ENCODE assay signal across 14 mouse cellular contexts in genomic region chr10:76416811-76417210, GRCm38 (mm10). TPM values are rescaled to one million over a fixed set of nuclear protein-coding genes. Genes with fewer than 3 reads are reported as not detected.
A peak's percentile ranks its signal among the peaks of the same experiment; 100 is the strongest.
DNase-seq lines count a peak whose midpoint lies in the region; ATAC-seq lines count a peak whose summit lies in the region.
"Had no signal": no experiment of that assay in that cellular context is flagged by ENCODE, and none has a peak within 500 bp of the region (broad histone marks: within the 10 kb centered on the region; RNA-seq: fewer than 3 reads in every experiment).

No protein-coding gene starts in this region.

- no peaks in the 10 kb centered on the region for H3K9me3 ChIP-seq in forebrain, embryonic 12.5 days
- H3K9me3 ChIP-seq: embryonic facial prominence, embryonic 12.5 days; hindbrain, embryonic 12.5 days; lung, embryonic 15.5 days had no signal

- H3K27me3 ChIP-seq in forebrain, embryonic 12.5 days = no peaks in the 10 kb centered on the region
- H3K27me3 ChIP-seq: embryonic facial prominence, embryonic 12.5 days; hindbrain, embryonic 12.5 days; lung, embryonic 15.5 days had no signal

- no peak overlapping the region for H3K27ac ChIP-seq in forebrain, embryonic 12.5 days
- H3K27ac ChIP-seq: embryonic facial prominence, embryonic 12.5 days; hindbrain, embryonic 12.5 days; lung, embryonic 15.5 days had no signal

- DNase-seq in layer of hippocampus, adult 9-11 months = peak; percentile 48
- DNase-seq in layer of hippocampus, postnatal 14 days (ENCODE audit: low spot score in 2 of 2) = no peak
- DNase-seq in heart, adult 18-20 months = peak; percentile 71 to 85
- peak; percentile 40 to 61 for DNase-seq in kidney, postnatal 25 days
- no peak for DNase-seq in Muller cell, postnatal 12 days (ENCODE audit: inconsistent ontology term)
- DNase-seq: adrenal gland, postnatal 14 days had no signal

- H3K4me2 ChIP-seq in forebrain, embryonic 12.5 days = no peak overlapping the region
- H3K4me2 ChIP-seq: embryonic facial prominence, embryonic 12.5 days; hindbrain, embryonic 12.5 days; lung, embryonic 15.5 days had no signal

- no peak for ATAC-seq in forebrain, embryonic 12.5 days (ENCODE audit: low FRiP score)
- no peak for ATAC-seq in monocyte, adult 5-6 weeks (replicated peaks; ENCODE audit: insufficient number of reproducible peaks, low FRiP score, low TSS enrichment, poor library complexity, severe bottlenecking)
- ATAC-seq in erythroid progenitor cell, adult 5-6 weeks (replicated peaks; ENCODE audit: low FRiP score, poor library complexity, severe bottlenecking) = no peak

- no peaks in the 10 kb centered on the region for H3K4me1 ChIP-seq in forebrain, embryonic 12.5 days
- H3K4me1 ChIP-seq: embryonic facial prominence, embryonic 12.5 days; hindbrain, embryonic 12.5 days; lung, embryonic 15.5 days had no signal

- H3K4me3 ChIP-seq in forebrain, embryonic 12.5 days (replicated peaks) = no peak overlapping the region
- H3K4me3 ChIP-seq: embryonic facial prominence, embryonic 12.5 days; hindbrain, embryonic 12.5 days; lung, embryonic 15.5 days had no signal

- peaks cover 93% of the 10 kb centered on the region for H3K36me3 ChIP-seq in forebrain, embryonic 12.5 days (replicated peaks)

- WGBS in forebrain, embryonic 12.5 days = 92% methylated on average over 12 of the region's 12 CpGs

- no peak overlapping the region for H3K9ac ChIP-seq in forebrain, embryonic 12.5 days
- H3K9ac ChIP-seq: embryonic facial prominence, embryonic 12.5 days; hindbrain, embryonic 12.5 days; lung, embryonic 15.5 days had no signal

RNA-seq across cellular contexts. Expression of gene AC141477.1, which starts 23.4 kb away (rescaled TPM):
- not detected for total RNA-seq in layer of hippocampus, postnatal 14 days (2021)
- total RNA-seq in heart, adult 18-20 months (2021) = not detected
- 2.2 and 2.5 TPM in 2 replicates for polyA plus RNA-seq in forebrain, embryonic 12.5 days (2016; fragmentation: Nextera tagmentation; extraction: Ambion mirVana)
- 23.2 to 90.2 TPM (median 54.9 TPM) in 3 replicates for total RNA-seq in monocyte, adult 5-6 weeks (2017)
- not detected in 2 replicates for total RNA-seq in erythroid progenitor cell, adult 5-6 weeks (2015; ENCODE audit: low replicate concordance)
- total RNA-seq in erythroid progenitor cell, adult 5-6 weeks (2017; ENCODE audit: low replicate concordance) = 11.7 TPM in 1 of 2 replicates, not detected in the other
- total RNA-seq: adrenal gland, postnatal 14 days; layer of hippocampus, postnatal 25 days had no signal
- polyA plus RNA-seq: embryonic facial prominence, embryonic 12.5 days; hindbrain, embryonic 12.5 days; lung, embryonic 15.5 days; stomach, embryonic 16.5 days had no signal

RNA-seq across cellular contexts. Expression of gene Pcnt, which starts 25.8 kb away (rescaled TPM):
- total RNA-seq in layer of hippocampus, postnatal 14 days (2021) = 10 to 100 TPM; 14.6 to 18.6 TPM
- total RNA-seq in heart, adult 18-20 months (2021) = 10 to 100 TPM; 37.5 to 55.8 TPM
- polyA plus RNA-seq in forebrain, embryonic 12.5 days (2016; fragmentation: Nextera tagmentation; extraction: Ambion mirVana) = 20.7 and 21.2 TPM in 2 replicates
- total RNA-seq in monocyte, adult 5-6 weeks (2017) = 36.3 to 48.3 TPM (median 40.0 TPM) in 3 replicates
- 61.6 and 82.9 TPM in 2 replicates for total RNA-seq in erythroid progenitor cell, adult 5-6 weeks (2015; ENCODE audit: low replicate concordance)
- total RNA-seq in erythroid progenitor cell, adult 5-6 weeks (2017; ENCODE audit: low replicate concordance) = 99.8 and 127 TPM in 2 replicates

RNA-seq across cellular contexts. Expression of gene 2610028H24Rik, which starts 32.1 kb away (rescaled TPM):
- total RNA-seq in layer of hippocampus, postnatal 14 days (2021) = not detected
- under 1 TPM in 1 of 2 experiments, not detected in 1; 0.62 TPM for total RNA-seq in heart, adult 18-20 months (2021)
- polyA plus RNA-seq in forebrain, embryonic 12.5 days (2016; fragmentation: Nextera tagmentation; extraction: Ambion mirVana) = not detected in 2 replicates
- not detected in 3 replicates for total RNA-seq in monocyte, adult 5-6 weeks (2017)
- total RNA-seq in erythroid progenitor cell, adult 5-6 weeks (2015; ENCODE audit: low replicate concordance) = not detected in 2 replicates
- not detected in 2 replicates for total RNA-seq in erythroid progenitor cell, adult 5-6 weeks (2017; ENCODE audit: low replicate concordance)
- total RNA-seq: adrenal gland, postnatal 14 days; layer of hippocampus, postnatal 25 days had no signal
- polyA plus RNA-seq: embryonic facial prominence, embryonic 12.5 days; hindbrain, embryonic 12.5 days had no signal

RNA-seq across cellular contexts. Expression of gene Mcm3ap, which starts 51.9 kb away (rescaled TPM):
- 10 to 100 TPM; 42.2 to 44.1 TPM for total RNA-seq in layer of hippocampus, postnatal 14 days (2021)
- 10 to 100 TPM; 23.1 to 27.5 TPM for total RNA-seq in heart, adult 18-20 months (2021)
- 93.0 and 96.6 TPM in 2 replicates for polyA plus RNA-seq in forebrain, embryonic 12.5 days (2016; fragmentation: Nextera tagmentation; extraction: Ambion mirVana)
- total RNA-seq in monocyte, adult 5-6 weeks (2017) = 56.0 to 77.8 TPM (median 72.0 TPM) in 3 replicates
- total RNA-seq in erythroid progenitor cell, adult 5-6 weeks (2015; ENCODE audit: low replicate concordance) = 44.0 and 63.8 TPM in 2 replicates
- total RNA-seq in erythroid progenitor cell, adult 5-6 weeks (2017; ENCODE audit: low replicate concordance) = 39.6 and 39.9 TPM in 2 replicates

RNA-seq across cellular contexts. Expression of gene Ybey, which starts 52.1 kb away (rescaled TPM):
- total RNA-seq in layer of hippocampus, postnatal 14 days (2021) = 1 to 10 TPM; 3.4 to 3.8 TPM
- total RNA-seq in heart, adult 18-20 months (2021) = 1 to 10 TPM; 3.2 to 3.5 TPM
- 8.0 and 9.1 TPM in 2 replicates for polyA plus RNA-seq in forebrain, embryonic 12.5 days (2016; fragmentation: Nextera tagmentation; extraction: Ambion mirVana)
- total RNA-seq in monocyte, adult 5-6 weeks (2017) = 2.2 to 4.7 TPM (median 2.4 TPM) in 3 replicates
- total RNA-seq in erythroid progenitor cell, adult 5-6 weeks (2015; ENCODE audit: low replicate concordance) = 0.72 TPM in 1 of 2 replicates, not detected in the other
- 0.98 and 1.0 TPM in 2 replicates for total RNA-seq in erythroid progenitor cell, adult 5-6 weeks (2017; ENCODE audit: low replicate concordance)

Comparison
In these comparisons a context has a peak if more than half of its experiments do, and no peak if none do; other contexts are left out.
1. DNase-seq: peak in layer of hippocampus, adult 9-11 months (single experiment), heart, adult 18-20 months (2 of 2) and kidney, postnatal 25 days (2 of 2); none in layer of hippocampus, postnatal 14 days (0 of 2) and Muller cell, postnatal 12 days (single experiment).